Mouse (Mus musculus) hindbrain, embryonic 14.5 days (tissue): ENCODE measurements at regions not wholly inside any gene's neighbourhood (a gene's known extent, or its start where the extent isn't known, plus 50 kb on each side); places are given as distances from the start of the nearest gene placed in this dataset.

ENCODE experiments used
- ATAC-seq: fragments of 200-750 bp; cut with Nextera tagmentation; 2 replicates; pipeline ENCODE4 v1.8.0; 2017; ENCODE audit warnings: moderate number of reproducible peaks, mild to moderate bottlenecking, moderate TSS enrichment, moderate library complexity; ENCODE audit not compliant: low FRiP score
- DNase-seq: peaks from one replicate; pipeline ENCODE4 v3.0.0-alpha.2; 2015; ENCODE audit warnings: low spot score
- H3K27ac ChIP-seq: fragments of 300-500 bp; sonication (generic); 2 replicates; pipeline ENCODE4 v1.5.1; 2014; ENCODE audit warnings: mild to moderate bottlenecking, moderate library complexity
- H3K27me3 ChIP-seq: fragments of 300-500 bp; sonication (generic); 2 replicates; pipeline ENCODE4 v1.6.1; 2014; ENCODE audit warnings: mild to moderate bottlenecking, low read length, mixed read lengths; ENCODE audit not compliant: control insufficient read depth, insufficient read depth
- H3K36me3 ChIP-seq: fragments of 300-500 bp; sonication (generic); replicated peaks from 2 replicates; pipeline ENCODE4 v1.6.1; 2014; ENCODE audit not compliant: control insufficient read depth, insufficient read depth
- H3K4me1 ChIP-seq: fragments of 300-500 bp; sonication (generic); replicated peaks from 2 replicates; pipeline ENCODE4 v1.6.1; 2014; ENCODE audit warnings: antibody characterized with exemption, low read length, mixed read lengths; ENCODE audit not compliant: control insufficient read depth, insufficient read depth
- H3K4me2 ChIP-seq: fragments of 300-500 bp; sonication (generic); replicated peaks from 2 replicates; pipeline ENCODE4 v1.6.1; 2014; ENCODE audit warnings: mild to moderate bottlenecking, moderate library complexity
- H3K4me3 ChIP-seq: fragments of 300-500 bp; sonication (generic); replicated peaks from 2 replicates; pipeline ENCODE4 v1.5.1; 2014; ENCODE audit warnings: mild to moderate bottlenecking, low read length
- H3K9ac ChIP-seq: fragments of 300-500 bp; sonication (generic); 2 replicates; pipeline ENCODE4 v1.6.1; 2014
- H3K9me3 ChIP-seq: fragments of 300-500 bp; sonication (generic); 2 replicates; pipeline ENCODE4 v1.6.1; 2016; ENCODE audit warnings: low read length; ENCODE audit not compliant: control insufficient read depth
- WGBS: fragments of 180-500 bp; shearing (Covaris S2); extraction: QIAGEN DNeasy Blood & Tissue Kit; methylation state at CpG from one replicate; pipeline ENCODE4 v1.1.7; 2014; 5-methylcytosine and 5-hydroxymethylcytosine counted together

GRCm38 (mm10) chr12:99039497-99040322 lies 119.3 kb downstream of the Ttc8 start:
- WGBS: 26% methylated on average over 9 of the region's 9 CpGs
- peaks cover 23% of the 10 kb centered on the region; the same call in 1 of the 2 replicates for H3K27me3 ChIP-seq
- DNase-seq: no peak

GRCm38 (mm10) chr12:99041606-99042005 lies 121.2 kb downstream of the Ttc8 start:
- no peak overlapping the region for H3K4me2 ChIP-seq
- H3K27ac ChIP-seq: no peak overlapping the region
- H3K4me1 ChIP-seq: 0 out of 2 replicates have a peak, but pooled peaks cover 4% of the 10 kb centered on the region
- DNase-seq: no peak
- H3K9me3 ChIP-seq: no peaks in the 10 kb centered on the region
- no peak overlapping the region for H3K9ac ChIP-seq
- 64% methylated on average over 4 of the region's 4 CpGs for WGBS
- no peaks in the 10 kb centered on the region for H3K36me3 ChIP-seq
- ATAC-seq: no peak
- H3K27me3 ChIP-seq: 0 out of 2 replicates have a peak, but pooled peaks cover 15% of the 10 kb centered on the region
- H3K4me3 ChIP-seq: no peak overlapping the region

More at GRCm38 (mm10) chr12:99039497-99040322, 119.3 kb downstream of the Ttc8 start:
- H3K9ac ChIP-seq: no peak overlapping the region
- peak; percentile 46; the same call in 1 of the 2 replicates for ATAC-seq
- H3K4me1 ChIP-seq: 0 out of 2 replicates have a peak, but pooled peaks cover 4% of the 10 kb centered on the region
- H3K27ac ChIP-seq: no peak overlapping the region
- no peaks in the 10 kb centered on the region for H3K36me3 ChIP-seq
- no peak overlapping the region for H3K4me2 ChIP-seq
- no peaks in the 10 kb centered on the region for H3K9me3 ChIP-seq
- no peak overlapping the region for H3K4me3 ChIP-seq

- Histone ChIP-seq H3K9ac (no peak overlapping the region), H3K27ac (peak overlapping the region; percentile 67), H3K27me3 (0 out of 2 replicates have a peak, but pooled peaks cover 10% of the 10 kb centered on the region), H3K4me1 (0 out of 2 replicates have a peak, but pooled peaks cover 4% of the 10 kb centered on the region), H3K4me2 (no peak overlapping the region), H3K4me3 (no peak overlapping the region), H3K9me3 (no peaks in the 10 kb centered on the region), H3K36me3 (no peaks in the 10 kb centered on the region)
- ATAC-seq (no peak), DNase-seq (no peak)
- WGBS: 65% methylated on average over 16 of the region's 16 CpGs
Measured at GRCm38 (mm10) chr12:99042918-99043862, 122.8 kb downstream of the Ttc8 start.

GRCm38 (mm10) chr12:99044477-99044876 lies 124.1 kb downstream of the Ttc8 start:
- WGBS: 65% methylated on average over 5 of the region's 5 CpGs
- no peak for ATAC-seq

GRCm38 (mm10) chr12:99050426-99050825 lies 130.1 kb downstream of the Ttc8 start:
- DNase-seq: no peak
- ATAC-seq: no peak
- Histone ChIP-seq H3K4me3 (no peak overlapping the region), H3K27me3 (0 out of 2 replicates have a peak, but pooled peaks cover 4% of the 10 kb centered on the region), H3K36me3 (no peaks in the 10 kb centered on the region), H3K9ac (no peak overlapping the region), H3K9me3 (no peaks in the 10 kb centered on the region), H3K27ac (no peak overlapping the region), H3K4me1 (no peaks in the 10 kb centered on the region), H3K4me2 (no peak overlapping the region)
- WGBS: 81% methylated on average over 2 of the region's 2 CpGs

More at GRCm38 (mm10) chr12:99044477-99044876, 124.1 kb downstream of the Ttc8 start:
- Histone ChIP-seq H3K4me3 (no peak overlapping the region), H3K27me3 (0 out of 2 replicates have a peak, but pooled peaks cover 10% of the 10 kb centered on the region), H3K4me1 (0 out of 2 replicates have a peak, but pooled peaks cover 3% of the 10 kb centered on the region), H3K36me3 (no peaks in the 10 kb centered on the region), H3K4me2 (no peak overlapping the region), H3K9ac (no peak overlapping the region), H3K27ac (no peak overlapping the region), H3K9me3 (no peaks in the 10 kb centered on the region)
- no peak for DNase-seq

- ATAC-seq (no peak), DNase-seq (no peak)
- no peak overlapping the region for H3K4me3 ChIP-seq
- H3K9ac ChIP-seq: no peak overlapping the region
- no peaks in the 10 kb centered on the region for H3K36me3 ChIP-seq
- no peaks in the 10 kb centered on the region for H3K27me3 ChIP-seq
- no peak overlapping the region for H3K27ac ChIP-seq
- no peaks in the 10 kb centered on the region for H3K4me1 ChIP-seq
- WGBS: 78% methylated on average over 7 of the region's 7 CpGs
- no peaks in the 10 kb centered on the region for H3K9me3 ChIP-seq
- no peak overlapping the region for H3K4me2 ChIP-seq
Measured at GRCm38 (mm10) chr12:99052599-99052998, 132.2 kb downstream of the Ttc8 start.

- 94% methylated on average over 2 of the region's 2 CpGs for WGBS
- H3K4me1 ChIP-seq: no peaks in the 10 kb centered on the region
- no peaks in the 10 kb centered on the region for H3K9me3 ChIP-seq
- H3K4me2 ChIP-seq: no peak overlapping the region
- H3K27ac ChIP-seq: no peak overlapping the region
- DNase-seq: no peak
- H3K36me3 ChIP-seq: no peaks in the 10 kb centered on the region
- no peaks in the 10 kb centered on the region for H3K27me3 ChIP-seq
- no peak overlapping the region for H3K4me3 ChIP-seq
- ATAC-seq: no peak
- H3K9ac ChIP-seq: no peak overlapping the region
Measured at GRCm38 (mm10) chr12:99057521-99057920, 137.1 kb downstream of the Ttc8 start.

GRCm38 (mm10) chr12:99058916-99059315 lies 138.5 kb downstream of the Ttc8 start:
- 81% methylated on average over 2 of the region's 2 CpGs for WGBS
- no peak overlapping the region for H3K4me3 ChIP-seq
- H3K4me1 ChIP-seq: no peaks in the 10 kb centered on the region
- H3K27ac ChIP-seq: no peak overlapping the region
- H3K4me2 ChIP-seq: no peak overlapping the region
- DNase-seq (no peak), ATAC-seq (no peak)
- no peaks in the 10 kb centered on the region for H3K36me3 ChIP-seq
- no peaks in the 10 kb centered on the region for H3K9me3 ChIP-seq
- no peak overlapping the region for H3K9ac ChIP-seq
- H3K27me3 ChIP-seq: no peaks in the 10 kb centered on the region

GRCm38 (mm10) chr12:99059491-99059890 lies 139.1 kb downstream of the Ttc8 start:
- no peak for ATAC-seq
- Histone ChIP-seq H3K27me3 (no peaks in the 10 kb centered on the region), H3K4me2 (no peak overlapping the region), H3K36me3 (no peaks in the 10 kb centered on the region), H3K9me3 (no peaks in the 10 kb centered on the region), H3K4me3 (no peak overlapping the region), H3K9ac (no peak overlapping the region), H3K27ac (no peak overlapping the region), H3K4me1 (no peaks in the 10 kb centered on the region)
- 92% methylated on average over 4 of the region's 4 CpGs for WGBS
- no peak for DNase-seq
